Mouse (Mus musculus) heart, postnatal 0 days (tissue): ENCODE measurements around the gene Pde1c. TPM values are rescaled to one million over a fixed set of nuclear protein-coding genes. Genes with fewer than 3 reads are reported as not detected.

Experiments used
- ATAC-seq: fragments of 200-750 bp; cut with Nextera tagmentation; 2 replicates; pipeline ENCODE4 v1.8.0; 2017; ENCODE audit warnings: low read depth, moderate number of reproducible peaks, moderate library complexity; ENCODE audit not compliant: insufficient read depth
- DNase-seq: peaks from one replicate; pipeline ENCODE4 v3.0.0-alpha.2; 2016; ENCODE audit warnings: low spot score
- H3K27ac ChIP-seq: fragments of 300-500 bp; sonication (generic); 2 replicates; pipeline ENCODE4 v1.5.1; 2014; ENCODE audit warnings: low read depth, mild to moderate bottlenecking
- H3K27me3 ChIP-seq: fragments of 300-500 bp; sonication (generic); 2 replicates; pipeline ENCODE4 v1.6.1; 2014; ENCODE audit warnings: low read length, mixed read lengths; ENCODE audit not compliant: control insufficient read depth, insufficient read depth
- H3K36me3 ChIP-seq: fragments of 300-500 bp; sonication (generic); replicated peaks from 2 replicates; pipeline ENCODE4 v1.6.1; 2014; ENCODE audit warnings: low read length, mixed read lengths; ENCODE audit not compliant: control insufficient read depth, insufficient read depth
- H3K4me1 ChIP-seq: fragments of 300-500 bp; sonication (generic); 2 replicates; pipeline ENCODE4 v1.6.1; 2014; ENCODE audit warnings: antibody characterized with exemption; ENCODE audit not compliant: control insufficient read depth, insufficient read depth
- H3K4me2 ChIP-seq: fragments of 300-500 bp; sonication (generic); 2 replicates; pipeline ENCODE4 v1.6.1; 2014; ENCODE audit warnings: low read depth, mild to moderate bottlenecking, low read length, moderate library complexity
- H3K4me3 ChIP-seq: fragments of 300-500 bp; sonication (generic); 2 replicates; pipeline ENCODE4 v1.5.1; 2014; ENCODE audit warnings: low read depth, low read length
- H3K9ac ChIP-seq: fragments of 300-500 bp; sonication (generic); replicated peaks from 2 replicates; pipeline ENCODE4 v1.6.1; 2014; ENCODE audit warnings: low read depth, low read length, mixed read lengths
- H3K9me3 ChIP-seq: fragments of 300-500 bp; sonication (generic); replicated peaks from 2 replicates; pipeline ENCODE4 v1.6.1; 2016; ENCODE audit warnings: low read length; ENCODE audit not compliant: control insufficient read depth
- CTCF ChIP-seq: IDR thresholded peaks from 2 replicates; pipeline ENCODE4 v1.5.1; 2016; ENCODE audit warnings: antibody characterized with exemption, control low read depth, low read depth
- EP300 ChIP-seq: IDR thresholded peaks from 2 replicates; pipeline ENCODE4 v1.6.1; 2016; ENCODE audit warnings: antibody characterized with exemption, low read depth
- WGBS: fragments of 180-500 bp; shearing (Covaris S2); extraction: QIAGEN DNeasy Blood & Tissue Kit; methylation state at CpG from one replicate; pipeline ENCODE4 v1.1.7; 2014; 5-methylcytosine and 5-hydroxymethylcytosine counted together
- polyA plus RNA-seq: library from polyadenylated mRNA; unstranded; fragments of >200 nt; fragmentation: Nextera tagmentation; extraction: Ambion mirVana; gene quantifications from 2 replicates; pipeline ENCODE4 v1.2.1, GENCODE M21; 2015
- total RNA-seq: library from RNA; depleted of rRNA; stranded (reverse); fragments of >200 nt; gene quantifications from 2 replicates; pipeline ENCODE4 v1.2.3, GENCODE M21; 2014; ENCODE audit warnings: low replicate concordance

The Pde1c gene
- total and polyA plus RNA-seq, 2 experiments from 2014 or later, result 26.8 to 83.2 TPM

DNA sequence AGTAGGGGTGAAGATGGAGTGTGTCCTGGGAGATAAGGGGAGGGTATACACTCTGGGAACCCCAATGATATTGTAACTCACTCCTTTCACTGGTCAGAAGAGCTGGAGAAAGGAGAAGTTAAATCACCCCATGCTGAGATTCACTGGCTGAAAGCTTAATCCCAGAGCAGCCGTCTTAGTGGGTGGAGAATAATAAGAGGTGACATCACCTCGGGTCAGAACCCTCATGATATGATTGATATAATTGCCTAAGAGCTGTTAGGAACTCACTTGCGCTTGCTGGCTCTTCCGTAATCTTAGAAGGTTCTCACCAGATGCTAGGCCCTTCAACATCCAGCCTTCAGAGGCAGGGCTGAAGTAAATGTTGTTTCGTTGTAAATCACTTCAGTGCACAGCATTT lies 79.7 kb downstream of the Pde1c start:
- no peak overlapping the region for H3K9ac ChIP-seq
- WGBS, result 66% methylated on average over 5 of the region's 5 CpGs
- TF ChIP-seq EP300, result no peak
- no peak for TF ChIP-seq CTCF
- no peaks in the 10 kb centered on the region for H3K36me3 ChIP-seq
- no peak overlapping the region for H3K27ac ChIP-seq
- no peak overlapping the region for H3K4me2 ChIP-seq
- DNase-seq (no peak), ATAC-seq (no peak)
- no peak overlapping the region for H3K4me3 ChIP-seq
- H3K27me3 ChIP-seq, result no peaks in the 10 kb centered on the region
- H3K4me1 ChIP-seq, result peaks cover 7% of the 10 kb centered on the region; the same call in 1 of the 2 replicates
- no peaks in the 10 kb centered on the region for H3K9me3 ChIP-seq

DNA sequence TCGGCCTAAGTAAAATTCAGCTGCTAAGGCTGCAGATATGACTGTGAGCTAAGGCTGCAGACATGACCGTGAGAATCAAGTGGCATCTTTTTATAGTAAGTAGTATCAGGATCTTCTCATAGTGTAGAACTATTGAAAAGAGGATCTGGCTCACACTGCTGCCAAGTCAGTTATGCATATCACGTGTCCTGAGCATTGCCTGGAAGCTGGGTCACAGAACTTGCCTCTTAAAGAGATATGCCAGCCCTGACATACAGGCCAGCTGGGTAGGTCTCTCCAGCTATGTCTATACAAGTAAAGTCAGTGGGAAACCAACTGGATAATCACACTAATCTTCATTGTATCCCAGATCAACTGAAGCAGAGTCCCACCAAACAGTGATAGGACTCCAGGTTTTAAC lies 83.8 kb downstream of the Pde1c start:
- no peak overlapping the region for H3K9ac ChIP-seq
- H3K9me3 ChIP-seq, result no peaks in the 10 kb centered on the region
- 24% methylated on average over 3 of the region's 3 CpGs for WGBS
- DNase-seq (peak; percentile 80), ATAC-seq (peak; percentile 91)
- H3K4me1 ChIP-seq, result peaks cover 3% of the 10 kb centered on the region; the same call in 1 of the 2 replicates
- no peak overlapping the region for H3K4me3 ChIP-seq
- TF ChIP-seq EP300 (no peak), CTCF (no peak)
- H3K36me3 ChIP-seq, result no peaks in the 10 kb centered on the region
- H3K27ac ChIP-seq, result 0 out of 2 replicates have a peak overlapping the region, but pooled peaks have one; percentile 26
- no peak overlapping the region; the same call in 1 of the 2 replicates for H3K4me2 ChIP-seq
- H3K27me3 ChIP-seq, result no peaks in the 10 kb centered on the region

DNA sequence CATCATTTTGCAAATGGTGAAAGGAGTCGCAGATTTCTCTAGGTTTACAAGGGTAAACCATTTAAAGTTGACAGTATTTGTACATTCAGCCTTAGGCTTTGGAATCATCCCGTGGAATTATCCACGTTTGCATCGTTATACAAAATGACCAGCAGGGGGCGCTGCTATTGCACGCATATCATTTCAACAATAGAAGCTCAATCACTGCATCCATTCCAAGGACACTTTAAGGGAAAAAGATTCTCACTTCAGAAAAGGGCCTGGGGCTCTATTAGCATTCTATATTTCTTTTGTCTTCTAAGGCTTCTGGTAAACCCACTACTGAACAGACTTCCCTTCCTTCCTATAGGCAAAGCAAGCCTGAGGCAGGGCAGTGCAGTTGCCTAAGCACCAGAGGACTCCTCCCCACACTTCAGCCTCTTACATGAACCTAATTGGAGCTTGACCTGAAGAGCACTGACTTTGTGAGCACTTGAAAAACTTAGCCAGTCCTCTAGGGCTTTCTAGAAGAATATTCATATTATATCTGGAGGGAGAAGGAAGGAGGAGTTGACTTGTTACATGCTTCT lies 87.9 kb downstream of the Pde1c start:
- H3K27me3 ChIP-seq, result no peaks in the 10 kb centered on the region
- H3K27ac ChIP-seq, result no peak overlapping the region
- TF ChIP-seq CTCF (peak; percentile 90), EP300 (no peak)
- no peak overlapping the region for H3K9ac ChIP-seq
- H3K9me3 ChIP-seq, result no peaks in the 10 kb centered on the region
- no peak overlapping the region for H3K4me2 ChIP-seq
- H3K4me3 ChIP-seq, result no peak overlapping the region
- DNase-seq, result peak; percentile 57
- WGBS, result 3% methylated on average over 6 of the region's 6 CpGs
- peaks cover 3% of the 10 kb centered on the region; the same call in 1 of the 2 replicates for H3K4me1 ChIP-seq
- no peak for ATAC-seq
- no peaks in the 10 kb centered on the region for H3K36me3 ChIP-seq

DNA sequence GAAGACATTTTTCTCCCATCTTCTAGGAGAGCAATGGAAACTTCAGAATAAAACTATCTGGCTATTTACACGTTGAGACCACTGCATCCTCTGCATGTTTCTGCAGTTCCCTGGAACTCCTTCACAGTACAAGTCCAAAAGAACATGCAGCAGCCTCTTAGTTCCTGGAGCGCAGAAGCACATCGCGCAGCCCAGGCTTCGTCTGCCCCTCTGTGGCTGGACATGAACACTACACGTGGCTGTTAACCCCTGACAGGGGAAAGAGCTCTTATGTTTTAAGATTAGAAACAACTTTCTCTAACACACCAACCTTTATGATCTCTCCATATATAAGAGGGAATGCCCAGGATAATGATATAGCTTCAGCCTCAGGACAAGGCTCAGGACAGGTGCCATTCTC lies 92.3 kb downstream of the Pde1c start:
- H3K4me1 ChIP-seq, result no peaks in the 10 kb centered on the region; the same call in 1 of the 2 replicates
- no peaks in the 10 kb centered on the region for H3K36me3 ChIP-seq
- H3K27ac ChIP-seq, result no peak overlapping the region
- H3K4me2 ChIP-seq, result no peak overlapping the region
- ATAC-seq, result peak; percentile 62; the same call in 1 of the 2 replicates
- WGBS, result 28% methylated on average over 6 of the region's 6 CpGs
- no peaks in the 10 kb centered on the region for H3K9me3 ChIP-seq
- H3K4me3 ChIP-seq, result no peak overlapping the region
- no peaks in the 10 kb centered on the region for H3K27me3 ChIP-seq
- no peak overlapping the region for H3K9ac ChIP-seq
- peak; percentile 84 for TF ChIP-seq CTCF
- TF ChIP-seq EP300, result no peak
- DNase-seq, result peak; percentile 59

DNA sequence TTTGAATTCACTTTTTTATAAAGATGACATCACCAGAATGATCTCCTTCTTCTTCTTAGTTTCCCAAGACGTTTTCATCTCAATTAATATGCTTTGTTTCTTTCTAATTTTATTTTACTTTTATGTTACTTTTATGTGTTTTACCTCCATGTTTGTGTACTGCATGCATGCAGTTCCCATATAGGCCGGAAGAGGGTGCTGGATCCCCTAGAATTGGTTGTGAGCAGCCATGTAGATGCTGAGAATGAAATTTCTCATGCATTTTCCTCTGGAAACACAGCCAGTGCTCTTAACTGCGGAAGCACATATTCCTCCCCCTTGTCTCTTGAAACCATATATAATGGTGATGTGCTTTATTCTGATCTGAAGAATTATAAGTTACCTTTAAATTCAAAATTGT lies 110.8 kb downstream of the Pde1c start:
- Histone ChIP-seq H3K27ac (no peak overlapping the region), H3K4me1 (no peaks in the 10 kb centered on the region), H3K4me2 (no peak overlapping the region), H3K4me3 (no peak overlapping the region), H3K27me3 (no peaks in the 10 kb centered on the region), H3K36me3 (no peaks in the 10 kb centered on the region), H3K9me3 (no peaks in the 10 kb centered on the region), H3K9ac (no peak overlapping the region)
- TF ChIP-seq EP300 (no peak), CTCF (peak; percentile 31; the same call in 1 of the 2 replicates)
- 42% methylated on average over 3 of the region's 3 CpGs for WGBS
- no peak for DNase-seq
- ATAC-seq, result no peak

DNA sequence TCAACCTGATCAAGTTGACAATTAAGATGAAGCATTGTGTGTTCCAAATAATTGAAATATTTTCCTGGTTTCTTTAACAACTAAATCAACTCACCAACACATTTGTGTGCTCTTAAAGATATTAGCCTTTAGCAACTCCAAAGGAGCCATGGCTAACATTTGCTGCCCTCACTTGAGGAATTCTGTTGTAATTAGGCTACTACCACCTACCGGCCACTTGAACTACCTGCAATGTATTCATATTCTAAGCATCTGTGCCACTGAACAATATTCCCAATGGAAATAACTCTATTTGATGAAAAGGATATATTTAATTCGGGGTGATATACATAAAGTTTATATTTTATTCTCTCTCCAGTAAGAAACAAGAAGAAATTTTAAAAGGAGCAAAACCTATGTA lies 121.0 kb downstream of the Pde1c start:
- Histone ChIP-seq H3K36me3 (no peaks in the 10 kb centered on the region), H3K27ac (no peak overlapping the region), H3K9ac (no peak overlapping the region), H3K27me3 (no peaks in the 10 kb centered on the region), H3K4me1 (no peaks in the 10 kb centered on the region), H3K9me3 (no peaks in the 10 kb centered on the region), H3K4me3 (no peak overlapping the region), H3K4me2 (no peak overlapping the region)
- WGBS, result 18% methylated on average over 2 of the region's 2 CpGs
- peak; percentile 51; the same call in 1 of the 2 replicates for ATAC-seq
- DNase-seq, result peak; percentile 71
- peak; percentile 73 for TF ChIP-seq CTCF
- no peak for TF ChIP-seq EP300
